Comparison of ENCODE assay signal across 11 mouse cellular contexts in genomic region chr6:54126993-54127697, GRCm38 (mm10).
DNase-seq lines count a peak whose midpoint lies in the region; ATAC-seq lines count a peak whose summit lies in the region.
"Had no signal": no experiment of that assay in that cellular context is flagged by ENCODE, and none has a peak within 500 bp of the region (broad histone marks: within the 10 kb centered on the region; RNA-seq: fewer than 3 reads in every experiment).

No protein-coding gene starts in this region.

- H3K4me2 ChIP-seq in forebrain, embryonic 16.5 days (ENCODE audit: low read length), result no peak overlapping the region
- H3K4me2 ChIP-seq: heart, embryonic 13.5 days had no signal

- peak overlapping the region; percentile 37 for H3K27ac ChIP-seq in forebrain, embryonic 16.5 days (ENCODE audit: low read length)
- H3K27ac ChIP-seq: heart, embryonic 13.5 days had no signal

- H3K36me3 ChIP-seq in forebrain, embryonic 16.5 days (ENCODE audit: control insufficient read depth, insufficient read depth), result no peaks in the 10 kb centered on the region
- no peaks in the 10 kb centered on the region for H3K36me3 ChIP-seq in splenic B cell, adult 2 months (ENCODE audit: control insufficient read depth, insufficient read depth, low read length, poor library complexity, severe bottlenecking)
- H3K36me3 ChIP-seq: heart, embryonic 13.5 days had no signal

- H3K9me3 ChIP-seq in forebrain, embryonic 16.5 days (ENCODE audit: control insufficient read depth, low read length), result no peaks in the 10 kb centered on the region
- H3K9me3 ChIP-seq: heart, embryonic 13.5 days had no signal

- peaks cover 23% of the 10 kb centered on the region for H3K4me1 ChIP-seq in forebrain, embryonic 16.5 days (replicated peaks; ENCODE audit: control insufficient read depth, insufficient read depth, low read length)

- WGBS in forebrain, embryonic 16.5 days, result 56% methylated on average over 11 of the region's 11 CpGs

- H3K27me3 ChIP-seq in forebrain, embryonic 16.5 days (replicated peaks; ENCODE audit: control insufficient read depth, insufficient read depth, low read length), result no peaks in the 10 kb centered on the region
- no peaks in the 10 kb centered on the region for H3K27me3 ChIP-seq in splenic B cell, adult 2 months (ENCODE audit: control insufficient read depth, insufficient read depth, low read length, poor library complexity, severe bottlenecking)

- DNase-seq in layer of hippocampus, adult 11-12 months (ENCODE audit: low spot score), result peak; percentile 29
- DNase-seq in layer of hippocampus, postnatal 36 days, result no peak
- DNase-seq in R1 (ENCODE audit: low read depth, low spot score), result peak; percentile 19
- peak; percentile 55 for DNase-seq in splenic B cell, adult 2 months (ENCODE audit: low read depth, low spot score)
- DNase-seq in kidney, postnatal 10 days, result no peak
- DNase-seq in frontal cortex, postnatal 25 days (ENCODE audit: low spot score in 2 of 2), result no peak
- DNase-seq in ovary, postnatal 14 days (ENCODE audit: low spot score), result no peak
- DNase-seq: kidney, postnatal 4 days; right cerebral cortex, postnatal 25 days had no signal

- no peak overlapping the region for H3K9ac ChIP-seq in forebrain, embryonic 16.5 days (replicated peaks; ENCODE audit: low read depth, low read length)
- H3K9ac ChIP-seq: heart, embryonic 13.5 days had no signal

- no peak overlapping the region for H3K4me3 ChIP-seq in forebrain, embryonic 16.5 days (replicated peaks; ENCODE audit: low read length)
- H3K4me3 ChIP-seq: heart, embryonic 13.5 days had no signal

- ATAC-seq in forebrain, embryonic 16.5 days, result peak; percentile 43

Comparison
In these comparisons a context has a peak if more than half of its experiments do, and no peak if none do; other contexts are left out.
1. DNase-seq: peak in layer of hippocampus, adult 11-12 months (single experiment), R1 (single experiment) and splenic B cell, adult 2 months (single experiment); none in layer of hippocampus, postnatal 36 days (0 of 2), kidney, postnatal 10 days (single experiment), frontal cortex, postnatal 25 days (0 of 2) and ovary, postnatal 14 days (single experiment).